Mouse (Mus musculus) olfactory bulb, adult 2 months (tissue): ENCODE measurements around the gene Avpr2.

Source experiments
- CTCF ChIP-seq: fragments of 200-500 bp; IDR thresholded peaks from 2 replicates; pipeline ENCODE4 v1.5.1; 2012; ENCODE audit warnings: low read depth, mild to moderate bottlenecking, low read length, moderate library complexity; ENCODE audit not compliant: insufficient read depth
- POLR2A ChIP-seq: fragments of 200-500 bp; IDR thresholded peaks from 2 replicates; pipeline ENCODE4 v1.6.1; 2012; ENCODE audit warnings: mild to moderate bottlenecking, low read depth, low read length, moderate library complexity; ENCODE audit not compliant: insufficient read depth

GRCm38 (mm10) chrX:73864692-73865091 lies 27.2 kb upstream of the Avpr2 start:
- TF ChIP-seq POLR2A (no peak), CTCF (no peak)
